Mouse (Mus musculus): Measurements from ENCODE around the gene Pan3.

Gene Pan3

DNA sequence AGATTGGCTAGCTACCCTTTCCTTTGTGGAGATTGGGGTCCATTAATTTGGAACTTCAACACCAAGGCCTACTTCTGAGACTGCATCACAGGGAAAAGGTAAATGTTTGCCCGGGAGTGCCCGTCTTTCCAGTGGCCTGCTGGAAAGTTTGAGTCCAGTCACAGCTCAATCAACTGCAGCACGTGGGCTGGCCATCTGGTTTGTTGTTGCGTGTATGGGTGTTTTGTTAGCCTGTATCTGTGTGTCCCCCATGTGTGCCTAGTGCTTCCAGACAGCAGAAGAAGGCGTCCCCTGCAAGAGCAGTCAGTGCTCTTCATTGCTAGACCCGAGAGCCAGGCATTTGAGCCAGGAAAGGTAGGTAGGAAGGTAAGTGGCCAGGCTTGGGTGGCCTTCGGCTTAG is 135.5 kb downstream of the Pan3 start:
- no peak for DNase-seq

DNA sequence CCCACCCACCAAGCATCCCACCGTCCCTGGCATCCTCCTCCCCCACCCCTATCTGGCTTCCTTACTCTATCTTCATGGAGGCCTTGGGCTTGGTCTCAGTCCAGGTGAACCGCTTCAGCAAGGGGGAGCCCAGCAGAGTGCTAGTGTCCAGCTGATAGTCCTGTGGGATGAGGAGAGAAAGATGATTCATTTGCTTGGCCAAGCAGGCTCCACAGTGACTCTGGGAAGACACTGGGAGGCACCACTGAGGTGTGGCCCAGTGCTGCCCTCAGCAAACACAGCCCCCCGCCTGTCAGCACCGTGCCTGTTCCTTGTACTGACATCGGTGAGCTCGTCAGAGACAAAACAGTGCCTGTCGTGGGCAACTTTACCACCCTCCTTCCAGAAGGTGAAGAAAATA is 136.4 kb downstream of the Pan3 start:
- no peak for DNase-seq

DNA sequence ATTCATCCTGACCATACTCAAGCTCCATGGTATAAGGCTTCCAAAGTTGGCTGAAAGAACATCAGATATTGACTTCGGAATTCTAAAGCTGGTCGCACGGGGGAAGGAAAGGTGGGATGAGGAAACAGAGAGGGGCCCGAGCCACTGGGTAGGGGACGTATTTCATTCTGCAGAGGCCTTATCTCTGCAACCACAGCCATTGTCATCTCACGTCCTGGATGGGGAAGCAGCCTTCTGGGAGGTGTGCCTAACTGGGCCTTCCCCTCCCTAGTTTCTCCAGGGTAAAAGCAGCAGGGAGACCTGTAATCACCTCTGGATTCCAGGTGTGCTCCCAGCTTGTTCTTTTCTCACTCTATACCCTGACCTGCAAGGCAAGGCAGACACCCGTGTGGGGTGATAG is 142.7 kb downstream of the Pan3 start:
- no peak for DNase-seq

DNA sequence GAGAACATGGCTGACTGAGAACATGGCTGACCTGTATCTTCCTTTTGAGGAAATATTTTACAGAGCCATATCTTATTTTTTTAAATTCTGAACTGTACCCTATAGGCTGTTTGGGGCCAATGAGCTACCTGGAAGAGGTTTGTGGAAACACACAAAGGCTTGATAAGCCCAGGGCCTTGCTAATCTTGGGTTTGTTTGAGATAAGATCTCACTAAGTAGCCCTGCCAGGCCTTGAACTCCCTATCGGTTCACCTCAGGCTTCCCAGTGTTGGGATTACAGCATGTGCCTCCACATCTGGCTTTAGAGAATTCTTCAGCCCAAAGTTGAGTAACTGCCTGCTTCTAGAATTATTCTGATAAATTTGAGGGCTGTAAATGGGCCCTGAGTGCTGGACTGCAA is 143.6 kb downstream of the Pan3 start:
- no peak for DNase-seq

DNA sequence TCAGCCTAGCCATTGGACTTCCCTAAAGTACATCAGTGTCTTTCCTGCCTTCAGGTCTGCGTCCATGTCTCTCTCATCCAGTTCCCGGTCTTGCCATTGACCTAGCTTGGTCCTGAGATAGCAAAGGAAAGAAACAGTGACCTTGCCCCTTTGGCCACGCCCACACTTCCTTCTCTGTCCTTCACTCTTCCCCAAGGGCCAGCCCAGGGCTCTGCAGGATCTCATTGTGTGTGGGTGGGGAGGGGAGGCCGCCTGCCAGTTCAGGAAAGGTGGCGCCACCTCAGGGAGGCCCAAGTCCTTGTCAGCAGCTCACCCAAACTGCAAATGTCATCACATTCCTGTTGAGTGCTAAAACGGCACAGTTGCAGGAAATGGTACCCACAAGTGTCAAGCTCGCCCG is 144.6 kb downstream of the Pan3 start:
- DNase-seq: no peak

DNA sequence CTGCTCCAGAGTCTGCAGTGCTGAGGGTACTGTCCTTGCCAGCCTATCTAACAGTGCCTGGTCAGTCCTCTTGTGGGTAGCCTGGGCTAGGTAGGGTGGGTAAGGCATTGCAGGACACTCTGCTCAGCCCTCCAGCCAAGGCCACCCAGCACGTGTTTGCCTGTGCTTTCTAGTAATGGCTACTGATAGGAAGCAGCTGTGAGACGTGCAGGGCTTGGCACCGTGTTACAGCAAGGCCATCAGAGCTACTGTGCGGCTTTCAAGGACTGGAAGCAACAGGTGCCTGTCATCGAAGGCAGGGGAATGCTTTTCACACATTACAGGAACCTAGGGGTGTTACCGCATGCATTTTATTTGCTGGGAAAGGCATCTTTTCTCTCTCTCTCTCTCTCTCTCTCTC is 147.0 kb downstream of the Pan3 start:
- DNase-seq: no peak

DNA sequence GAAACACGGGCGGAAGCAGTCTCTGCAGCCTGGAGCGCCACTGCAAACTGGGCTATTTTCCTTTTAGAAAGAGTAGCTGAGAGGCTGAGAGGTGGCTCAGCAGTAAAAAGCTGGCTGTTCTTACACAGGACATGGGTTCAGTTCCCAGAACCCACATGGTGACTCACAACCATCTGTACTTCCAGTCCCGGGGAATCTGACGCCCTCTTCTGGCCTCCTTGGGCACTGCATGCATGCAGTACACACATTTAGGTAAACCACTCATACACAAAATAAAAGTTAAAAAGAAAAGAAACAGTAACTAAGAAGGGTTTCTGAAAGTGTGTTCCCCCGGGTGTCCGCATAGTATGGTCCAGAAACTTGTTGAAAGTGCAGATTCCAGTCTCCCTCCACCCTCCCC is 149.2 kb downstream of the Pan3 start:
- no peak for DNase-seq

DNA sequence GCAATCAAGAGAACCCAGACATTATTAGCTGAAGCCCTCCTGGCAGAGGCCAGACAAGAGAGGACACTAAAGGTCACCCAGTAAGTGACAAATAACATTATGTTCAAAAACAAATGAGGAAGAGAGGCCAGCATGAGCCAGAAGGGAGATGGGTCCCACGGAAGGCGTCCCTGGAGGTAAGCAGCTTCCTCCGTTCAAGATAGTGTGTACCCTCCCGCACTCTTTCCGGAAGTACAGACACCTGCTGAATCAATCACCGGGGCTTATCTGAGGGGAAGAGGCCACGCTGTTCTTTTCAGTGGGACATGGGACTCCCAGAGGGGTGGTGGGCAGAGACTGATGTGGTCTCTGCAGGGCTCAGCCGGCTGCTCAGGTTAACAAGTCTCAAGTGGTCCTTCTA is 149.7 kb downstream of the Pan3 start:
- DNase-seq: no peak

DNA sequence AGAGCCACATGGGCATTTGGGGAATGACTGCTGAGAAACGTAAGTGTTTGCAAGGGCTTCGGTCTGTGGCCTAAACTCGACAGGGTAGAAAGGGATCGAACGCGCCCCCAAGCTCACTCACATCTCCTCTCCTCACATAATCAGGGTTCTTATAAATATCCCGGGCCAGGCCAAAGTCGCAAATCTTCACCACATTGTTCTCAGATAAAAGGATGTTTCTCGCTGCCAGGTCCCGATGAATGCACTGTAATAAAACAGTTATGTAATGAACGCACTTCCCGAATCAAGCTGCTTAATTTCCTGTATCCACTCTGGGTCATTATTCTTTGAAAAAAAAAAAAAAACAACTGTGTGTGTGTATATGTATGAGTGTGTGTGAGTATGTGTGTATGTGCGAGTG is 150.2 kb downstream of the Pan3 start:
- DNase-seq: no peak

DNA sequence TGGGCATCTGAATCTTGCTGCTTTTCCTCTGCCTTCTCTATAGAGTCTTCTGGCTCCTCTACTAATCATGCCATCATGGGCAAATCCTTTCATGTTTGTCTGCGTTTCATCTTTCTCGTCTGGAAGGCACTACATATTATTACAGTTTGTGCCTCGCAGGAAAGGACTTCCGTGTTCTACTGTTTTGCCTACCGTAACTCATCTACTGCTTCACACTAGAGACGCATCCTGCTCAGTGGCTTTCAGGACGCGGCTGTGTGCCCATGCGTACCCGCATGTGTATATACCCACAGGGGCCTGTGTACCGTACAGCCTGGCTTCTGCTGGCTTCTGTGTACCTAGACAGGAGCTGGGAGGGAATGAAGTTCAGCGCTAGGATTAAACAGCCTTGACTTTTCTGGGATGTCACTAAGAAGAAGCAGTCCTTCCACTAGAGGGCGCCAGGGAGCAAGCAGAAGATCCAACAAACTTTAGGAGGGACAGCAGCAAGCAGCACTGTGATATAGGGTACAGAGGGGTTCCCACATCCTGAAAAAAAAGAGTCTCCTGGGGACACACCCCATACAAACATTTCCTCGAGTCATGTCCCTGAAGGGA is 153.8 kb downstream of the Pan3 start:
- peak; percentile 39 for DNase-seq

DNA sequence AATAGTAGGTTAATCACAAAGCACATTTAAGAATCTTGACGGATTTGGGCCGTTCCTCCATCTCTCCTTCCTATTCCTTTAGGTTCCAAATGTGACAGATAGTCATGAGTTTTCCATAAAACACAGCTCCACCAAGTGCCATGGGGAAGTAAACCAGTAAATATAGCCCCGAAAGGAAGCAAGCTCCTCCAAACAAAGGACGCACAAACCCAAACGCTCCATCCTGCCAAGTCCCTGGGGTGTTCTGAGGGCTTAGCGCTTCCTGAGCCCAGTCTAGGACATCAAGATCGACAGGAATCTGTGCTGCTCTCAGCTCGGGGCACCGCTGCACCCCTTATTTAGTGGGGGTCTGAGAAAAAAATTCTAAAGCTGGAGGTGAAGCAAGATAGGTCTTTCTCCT is 154.7 kb downstream of the Pan3 start:
- no peak for DNase-seq

DNA sequence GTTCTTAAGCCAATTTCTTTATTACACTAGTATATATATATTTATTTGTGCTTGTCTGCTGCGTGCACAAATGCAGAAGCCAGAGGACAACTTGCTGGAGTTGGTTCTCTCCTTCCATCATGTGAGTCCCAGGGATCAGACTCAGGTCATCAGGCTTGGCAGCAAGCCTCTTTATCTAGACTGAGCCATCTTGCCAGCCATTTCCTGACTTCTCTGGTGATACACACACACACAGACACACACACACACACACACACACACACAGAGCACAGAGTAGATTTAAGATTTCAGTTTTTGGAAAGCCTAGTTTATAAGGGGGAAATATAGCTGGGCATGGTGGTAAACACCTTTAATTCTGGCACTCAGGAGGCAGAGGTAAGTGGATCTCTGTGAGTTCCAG is 155.1 kb downstream of the Pan3 start:
- no peak for DNase-seq

DNA sequence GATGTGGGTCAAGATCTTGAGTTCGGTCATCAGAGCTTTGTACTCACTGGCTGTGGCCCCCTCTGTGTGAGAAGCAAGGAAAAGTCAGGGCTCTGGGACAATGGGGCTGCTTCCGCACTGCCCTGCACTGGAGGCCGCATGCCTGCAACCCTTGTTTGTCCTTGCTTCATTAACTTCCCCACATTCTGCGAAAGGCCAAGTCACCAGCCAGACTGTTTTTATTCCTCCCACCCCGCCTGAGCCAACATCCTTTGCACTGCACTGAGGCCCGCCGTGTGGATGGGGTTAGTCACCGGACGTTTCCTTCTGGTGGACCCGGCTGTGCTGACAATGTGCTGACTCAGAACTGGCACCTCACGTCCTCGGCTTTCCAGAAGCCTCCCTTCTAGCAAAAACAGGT is 159.9 kb downstream of the Pan3 start:
- peak; percentile 22 for DNase-seq

DNA sequence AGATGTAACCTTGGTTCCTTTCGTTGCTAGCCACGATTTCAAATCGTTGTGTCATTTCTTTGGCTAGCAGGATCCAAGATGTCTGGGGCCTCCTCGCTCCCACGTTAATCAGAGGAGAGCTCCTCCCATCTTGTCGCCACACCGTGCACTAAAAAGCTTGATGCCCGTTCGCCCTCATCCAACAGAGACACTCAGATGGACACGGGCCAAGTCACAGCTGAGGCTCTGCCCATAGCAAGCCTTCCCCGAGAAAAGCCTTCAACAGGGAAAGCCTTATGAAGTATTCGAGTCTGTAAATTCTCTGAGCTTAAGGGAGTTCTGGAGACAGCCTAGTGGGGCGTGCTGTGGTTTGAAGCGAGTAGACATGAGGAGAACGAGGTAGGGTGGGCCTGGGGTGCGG is 167.9 kb downstream of the Pan3 start:
- no peak for DNase-seq
